Mouse (Mus musculus) CH12.LX (cell line): Measurements from ENCODE around the gene Polr1d. TPM values are rescaled to one million over a fixed set of nuclear protein-coding genes. Genes with fewer than 3 reads are reported as not detected.

Source experiments
- DNase-seq: peaks from one replicate; pipeline ENCODE4 v3.0.0-alpha.2; 2013; ENCODE audit errors: extremely low read depth
- H3K27ac ChIP-seq: 2 replicates; pipeline ENCODE4 v1.5.1; 2012; ENCODE audit warnings: low read depth, mild to moderate bottlenecking, control low read depth, moderate library complexity; ENCODE audit not compliant: insufficient read depth
- H3K27me3 ChIP-seq: replicated peaks from 2 replicates; pipeline ENCODE3; 2012; ENCODE audit warnings: inconsistent platforms
- H3K36me3 ChIP-seq, 2 experiments: replicated peaks in 1 of 2; 2 replicates each; pipeline versions ENCODE3 to v1.6.1; 2012; ENCODE audit warnings: inconsistent platforms in 1 of 2, low read length in 1 of 2, mild to moderate bottlenecking in 1 of 2, mixed read lengths in 1 of 2, moderate library complexity in 1 of 2; ENCODE audit not compliant: control insufficient read depth in 1 of 2, insufficient read depth in 1 of 2
- H3K4me1 ChIP-seq, 2 experiments: 2 replicates each; pipeline ENCODE4 v1.6.1; 2012; ENCODE audit warnings: inconsistent platforms in 1 of 2, moderate library complexity in 1 of 2; ENCODE audit not compliant: insufficient read depth in 2 of 2, control insufficient read depth in 1 of 2
- H3K4me2 ChIP-seq: 2 replicates; pipeline ENCODE4 v1.6.1; 2012; ENCODE audit warnings: low read depth, mild to moderate bottlenecking, control low read depth; ENCODE audit not compliant: poor library complexity, insufficient read depth, severe bottlenecking
- H3K4me3 ChIP-seq, 3 experiments: fragments of 150-350 bp in 1 of 3; sonication (generic) in 1 of 3; replicated peaks in 1 of 3; 2 replicates each; pipeline versions ENCODE3 to v1.5.1; 2011 to 2012; ENCODE audit warnings: low read depth in 2 of 3, low read length in 2 of 3, mild to moderate bottlenecking in 2 of 3, moderate library complexity in 2 of 3, control low read depth in 1 of 3, improper control_type of control experiment in 1 of 3, inconsistent platforms in 1 of 3, mixed read lengths in 1 of 3; ENCODE audit not compliant: poor library complexity in 1 of 3
- H3K79me2 ChIP-seq: replicated peaks from 2 replicates; pipeline ENCODE4 v1.6.1; 2012; ENCODE audit warnings: mild to moderate bottlenecking, moderate library complexity; ENCODE audit not compliant: control insufficient read depth, poor library complexity, insufficient read depth, severe bottlenecking; ENCODE audit errors: extremely low read depth
- H3K9ac ChIP-seq: 2 replicates; pipeline ENCODE4 v1.6.1; 2012; ENCODE audit warnings: low read depth, mild to moderate bottlenecking, control low read depth, moderate library complexity; ENCODE audit not compliant: insufficient read depth
- H3K9me3 ChIP-seq: replicated peaks from 2 replicates; pipeline ENCODE3; 2012; ENCODE audit warnings: low read length, inconsistent platforms, mixed read lengths
- CHD1 ChIP-seq: IDR thresholded peaks from 2 replicates; pipeline ENCODE4 v1.6.1; 2012; ENCODE audit warnings: low read depth, low read length, improper control_type of control experiment, inconsistent platforms
- CTCF ChIP-seq, 2 experiments: IDR thresholded peaks in 1 of 2; conservative IDR thresholded peaks in 1 of 2; 2 replicates each; pipeline ENCODE4 v1.5.1; 2011 to 2012; ENCODE audit warnings: low read depth in 2 of 2, low read length in 2 of 2, improper control_type of control experiment in 1 of 2, inconsistent platforms in 1 of 2, mild to moderate bottlenecking in 1 of 2, moderate library complexity in 1 of 2
- GABPA ChIP-seq: IDR thresholded peaks from 2 replicates; pipeline ENCODE4 v1.6.1; 2012; ENCODE audit warnings: low read depth, low read length, improper control_type of control experiment, inconsistent platforms; ENCODE audit not compliant: insufficient replicate concordance
- JUN ChIP-seq: IDR thresholded peaks from 2 replicates; pipeline ENCODE4 v1.6.1; 2011; ENCODE audit warnings: low read depth, mild to moderate bottlenecking, low read length, improper control_type of control experiment, moderate library complexity; ENCODE audit not compliant: insufficient read depth
- MAX ChIP-seq: IDR thresholded peaks from 2 replicates; pipeline ENCODE4 v1.6.1; 2011; ENCODE audit warnings: low read length, improper control_type of control experiment
- MYC ChIP-seq: IDR thresholded peaks from 2 replicates; pipeline ENCODE4 v1.6.1; 2011; ENCODE audit warnings: low read depth, mild to moderate bottlenecking, improper control_type of control experiment, low read length
- NRF1 ChIP-seq: IDR thresholded peaks from 2 replicates; pipeline ENCODE4 v1.6.1; 2014; ENCODE audit warnings: low read depth, mild to moderate bottlenecking, inconsistent platforms, low read length, improper control_type of control experiment, moderate library complexity
- RAD21 ChIP-seq: IDR thresholded peaks from 2 replicates; pipeline ENCODE4 v1.6.1; 2011; ENCODE audit warnings: low read depth, mild to moderate bottlenecking, low read length, improper control_type of control experiment, moderate library complexity
- SIN3A ChIP-seq: IDR thresholded peaks from 2 replicates; pipeline ENCODE4 v1.6.1; 2012; ENCODE audit warnings: low read length, improper control_type of control experiment, inconsistent platforms
- SMC3 ChIP-seq: IDR thresholded peaks from 2 replicates; pipeline ENCODE4 v1.6.1; 2011; ENCODE audit warnings: low read depth, low read length, improper control_type of control experiment
- UBTF ChIP-seq: IDR thresholded peaks from 2 replicates; pipeline ENCODE4 v1.6.1; 2012; ENCODE audit warnings: low read depth, mild to moderate bottlenecking, inconsistent platforms, low read length, improper control_type of control experiment, moderate library complexity
- ZC3H11A ChIP-seq: IDR thresholded peaks from 2 replicates; pipeline ENCODE4 v1.6.1; 2012; ENCODE audit warnings: low read depth, mild to moderate bottlenecking, inconsistent platforms, low read length, improper control_type of control experiment
- dilution Hi-C: fragments of 300-500 bp; cut with MboI; formaldehyde crosslinking; loops from 2 replicates; pipeline ENCODE4 v1.14.3; 2020; ENCODE audit warnings: low sequenced_read_pairs; ENCODE audit not compliant: extremely low pct_unique_long_range_greater_than_20kb, extremely low pct_ligation_motif_present
- in situ Hi-C: fragments of 300-500 bp; cut with MboI; formaldehyde crosslinking; loops from 3 replicates; pipeline ENCODE4 v1.14.3; 2019; ENCODE audit warnings: low sequenced_read_pairs, low pct_ligation_motif_present, low pct_unique_long_range_greater_than_20kb, mixed read lengths
- polyA plus RNA-seq: library from polyadenylated mRNA; unstranded; fragments of >175 nt; gene quantifications from 2 replicates; pipeline ENCODE4 v1.2.1, GENCODE M21; 2012; ENCODE audit warnings: low read depth; ENCODE audit not compliant: insufficient read length
- total RNA-seq, 2 experiments: library from RNA; depleted of rRNA; stranded (reverse); fragments of 300-350 nt in 1 of 2; fragments of >200 nt in 1 of 2; gene quantifications; 2 replicates each; pipeline ENCODE4 v1.2.3; 2012 to 2014

Polr1d gene
- total and polyA plus RNA-seq, 3 experiments = 293 to 354 (median 300) TPM

DNA sequence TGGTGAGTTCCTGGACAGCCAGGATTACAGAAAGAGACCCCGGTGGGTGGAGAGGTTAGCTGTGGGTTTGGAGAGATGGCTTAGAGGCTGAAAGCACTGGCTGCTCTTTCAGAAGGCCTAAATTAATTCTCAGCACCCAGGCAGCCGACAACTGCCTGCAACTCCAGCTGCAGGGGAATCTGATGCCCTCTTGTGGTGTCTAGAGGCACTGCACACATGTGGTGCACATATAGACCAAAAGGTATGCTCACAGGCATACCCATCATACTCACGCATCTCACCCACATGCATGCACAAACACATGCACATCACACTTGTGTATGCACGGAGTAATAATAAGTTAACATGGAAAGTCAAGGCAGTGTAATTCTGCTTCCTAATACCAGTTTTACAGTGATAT, 38.8 kb downstream of the Polr1d start:
- in situ Hi-C loops = no loop called here
- Histone ChIP-seq H3K4me1 (no peaks in the 10 kb centered on the region), H3K9ac (no peak overlapping the region), H3K36me3 (peaks cover 14 to 25% of the 10 kb centered on the region in 2 experiments), H3K27ac (no peak overlapping the region), H3K27me3 (no peaks in the 10 kb centered on the region), H3K79me2 (no peaks in the 10 kb centered on the region), H3K9me3 (peaks cover 24% of the 10 kb centered on the region), H3K4me2 (no peak overlapping the region), H3K4me3 (no peak overlapping the region)
- no peak for DNase-seq
- dilution Hi-C loops = no loop called here
- TF ChIP-seq UBTF (no peak), NRF1 (no peak), SMC3 (peak; percentile 31), GABPA (no peak), RAD21 (no peak; the same call in none of the 2 replicates), CTCF (conservative IDR thresholded peaks at IDR 0.05 in 1 of 2, IDR thresholded peaks at IDR 0.05 in 1 of 2; ENCODE audit: low read depth in 2 of 2, low read length in 2 of 2) (peak; percentile 5 to 19; a peak in 1 of 4 replicates)

DNA sequence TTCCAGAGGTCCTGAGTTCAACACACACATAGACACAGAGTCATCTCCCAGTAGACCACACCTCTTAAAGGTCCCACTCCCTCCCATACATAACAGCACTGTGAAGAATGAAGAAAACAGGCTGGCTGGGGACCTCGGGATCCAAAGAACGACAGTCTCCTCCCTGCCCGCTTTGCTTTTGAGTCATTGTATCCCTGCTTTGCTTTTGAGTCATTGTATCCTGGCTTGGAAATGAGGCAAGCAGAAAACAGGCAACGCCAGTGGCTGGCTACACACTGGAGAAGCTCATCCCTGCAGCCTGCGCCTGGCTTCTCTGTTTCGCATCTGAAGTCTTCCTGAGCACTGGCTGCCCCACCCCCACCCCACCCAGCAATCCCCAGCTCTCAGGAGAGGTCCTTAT, 40.2 kb downstream of the Polr1d start:
- TF ChIP-seq MAX (no peak), SMC3 (no peak)
- peaks cover 22% of the 10 kb centered on the region for H3K9me3 ChIP-seq
- H3K4me2 ChIP-seq = no peak overlapping the region
- no peak overlapping the region for H3K4me3 ChIP-seq
- no peaks in the 10 kb centered on the region for H3K4me1 ChIP-seq
- DNase-seq = no peak
- H3K36me3 ChIP-seq = peaks cover 3 to 14% of the 10 kb centered on the region in 2 experiments
- H3K27ac ChIP-seq = no peak overlapping the region
- H3K27me3 ChIP-seq = no peaks in the 10 kb centered on the region
- in situ Hi-C loops (no loop called here), dilution Hi-C loops (no loop called here)
- no peaks in the 10 kb centered on the region for H3K79me2 ChIP-seq
- no peak overlapping the region for H3K9ac ChIP-seq

DNA sequence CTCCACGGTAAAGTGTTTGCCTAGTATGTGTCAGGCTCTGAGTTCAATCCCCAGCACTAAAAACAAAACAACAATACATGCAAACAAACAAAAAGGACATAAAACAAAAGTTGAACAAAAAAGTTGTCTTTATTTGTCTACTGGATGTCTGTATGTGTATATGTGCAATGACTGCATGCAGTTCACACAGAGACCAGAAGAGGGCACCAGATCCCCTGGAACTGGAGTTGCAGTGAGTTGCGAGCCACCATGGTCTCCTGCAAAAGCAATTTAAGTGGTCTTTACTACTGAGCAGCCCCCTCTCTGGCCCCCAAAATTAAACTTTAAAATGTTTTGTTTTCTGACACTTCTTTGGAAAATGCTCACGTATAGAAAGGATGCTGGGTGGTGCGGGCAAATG, 44.3 kb downstream of the Polr1d start:
- H3K4me3 ChIP-seq = no peak overlapping the region
- H3K36me3 ChIP-seq = no peaks in the 10 kb centered on the region
- in situ Hi-C loops = no loop called here
- dilution Hi-C loops = no loop called here
- DNase-seq = no peak
- no peak for TF ChIP-seq GABPA
- no peak for TF ChIP-seq JUN
- no peak for TF ChIP-seq UBTF
- no peak for TF ChIP-seq CHD1
- peak; percentile 22 for TF ChIP-seq SMC3
- peak; percentile 27 to 47; a peak in 3 of 4 replicates for TF ChIP-seq CTCF (conservative IDR thresholded peaks at IDR 0.05 in 1 of 2, IDR thresholded peaks at IDR 0.05 in 1 of 2; ENCODE audit: low read depth in 2 of 2, low read length in 2 of 2)
- TF ChIP-seq ZC3H11A = no peak
- no peak for TF ChIP-seq SIN3A
- TF ChIP-seq MYC = no peak
- peaks cover 8% of the 10 kb centered on the region for H3K9me3 ChIP-seq
- no peak overlapping the region for H3K27ac ChIP-seq
- H3K4me2 ChIP-seq = no peak overlapping the region
- H3K9ac ChIP-seq = no peak overlapping the region
- H3K27me3 ChIP-seq = no peaks in the 10 kb centered on the region
- peaks cover 4 to 15% of the 10 kb centered on the region in 2 experiments; a peak in 2 of 4 replicates for H3K4me1 ChIP-seq
- H3K79me2 ChIP-seq = no peaks in the 10 kb centered on the region
